Mouse (Mus musculus) small intestine, adult 2 months (tissue): Measurements from ENCODE around the gene Rimkla.

Source experiments
- CTCF ChIP-seq: fragments of 200-500 bp; IDR thresholded peaks from 2 replicates; pipeline ENCODE4 v1.5.1; 2012; ENCODE audit warnings: low read depth, mild to moderate bottlenecking, control low read depth, inconsistent platforms, low read length, moderate library complexity, mixed read lengths; ENCODE audit not compliant: insufficient replicate concordance, insufficient read length; ENCODE audit errors: extremely low read depth
- POLR2A ChIP-seq: fragments of 200-500 bp; IDR thresholded peaks from 2 replicates; pipeline ENCODE4 v1.6.1; 2012; ENCODE audit warnings: low read depth, mild to moderate bottlenecking, control low read depth, inconsistent platforms, low read length, moderate library complexity

GRCm38 (mm10) chr4:119472545-119472944 lies 19.9 kb downstream of the Rimkla start:
- TF ChIP-seq CTCF (no peak), POLR2A (no peak)
